Mouse (Mus musculus) testis, adult 2 months (tissue): ENCODE results near the gene Aff1.

Experiments
- CTCF ChIP-seq: fragments of 200-500 bp; IDR thresholded peaks from 2 replicates; pipeline ENCODE4 v1.5.1; 2012; ENCODE audit warnings: low read depth, mild to moderate bottlenecking, inconsistent platforms, low read length, moderate library complexity; ENCODE audit not compliant: control insufficient read depth, insufficient read depth, insufficient replicate concordance
- POLR2A ChIP-seq: fragments of 200-500 bp; IDR thresholded peaks from 2 replicates; pipeline ENCODE4 v1.6.1; 2012; ENCODE audit warnings: low read depth, mild to moderate bottlenecking, inconsistent platforms, low read length, moderate library complexity; ENCODE audit not compliant: control insufficient read depth

- TF ChIP-seq CTCF: no peak
- TF ChIP-seq POLR2A: no peak
Observed at GRCm38 (mm10) chr5:103749465-103750285, 57.5 kb downstream of the Aff1 start.
